Mouse (Mus musculus) ZHBTc4 (cell line): ENCODE measurements around the gene Olfr1508.
"Not testable (repeated sequence)": the region's sequence is repeated elsewhere in the genome, so short reads cannot be mapped to it uniquely, and the experiment has no call there.

Experiments
- DNase-seq: peaks from one replicate; pipeline ENCODE4 v3.0.0-alpha.2; 2011; ENCODE audit warnings: low read depth, low spot score

The Olfr1508 gene

GRCm38 (mm10) chr14:52467395-52467794 is at the start of gene Olfr1508:
TSS of gene Olfr1508 (minus strand) at chr14:52467495.
- DNase-seq, result no peak

- no peak for DNase-seq
Observed at GRCm38 (mm10) chr14:52495516-52495915, 28.2 kb upstream of the Olfr1508 start, which contains the start of gene Olfr1507. TSS of gene Olfr1507 (minus strand) at chr14:52495749.

- no peak for DNase-seq
Observed at GRCm38 (mm10) chr14:52465738-52466137, 1.6 kb downstream of the Olfr1508 start.

GRCm38 (mm10) chr14:52461928-52462327 is 5.4 kb downstream of the Olfr1508 start:
- no peak for DNase-seq

GRCm38 (mm10) chr14:52451138-52451537 is 16.2 kb downstream of the Olfr1508 start:
- DNase-seq, result no peak

- no peak for DNase-seq
Observed at GRCm38 (mm10) chr14:52442690-52443089, 24.6 kb downstream of the Olfr1508 start, which contains the start of gene Olfr1509. TSS of gene Olfr1509 (plus strand) at chr14:52442990.

- no peak for DNase-seq
Observed at GRCm38 (mm10) chr14:52427686-52428085, 39.6 kb downstream of the Olfr1508 start.

- no peak for DNase-seq
Observed at GRCm38 (mm10) chr14:52414273-52414672, 53.0 kb downstream of the Olfr1508 start, which contains the start of gene Olfr1510. TSS of gene Olfr1510 (minus strand) at chr14:52414373.

- not testable (repeated sequence) for DNase-seq
Observed at GRCm38 (mm10) chr14:52410142-52410919, 57.0 kb downstream of the Olfr1508 start.
